Mouse (Mus musculus) limb, embryonic 14.5 days (tissue): Measurements from ENCODE around the gene 4933405L10Rik. TPM values are rescaled to one million over a fixed set of nuclear protein-coding genes. Genes with fewer than 3 reads are reported as not detected.
A peak's percentile ranks its signal among the peaks of the same experiment; 100 is the strongest.

Experiments
- ATAC-seq: fragments of 200-750 bp; cut with Nextera tagmentation; 2 replicates; pipeline ENCODE4 v1.8.0; 2017; ENCODE audit warnings: low read depth, moderate number of reproducible peaks, moderate TSS enrichment; ENCODE audit not compliant: low FRiP score
- DNase-seq: peaks from one replicate; pipeline ENCODE4 v3.0.0-alpha.2; 2015; ENCODE audit warnings: low spot score
- H3K27ac ChIP-seq: fragments of 300-500 bp; sonication (generic); replicated peaks from 2 replicates; pipeline ENCODE4 v1.5.1; 2014; ENCODE audit warnings: low read depth, mild to moderate bottlenecking, low read length, moderate library complexity, mixed read lengths
- H3K27me3 ChIP-seq: fragments of 300-500 bp; sonication (generic); 2 replicates; pipeline ENCODE4 v1.6.1; 2014; ENCODE audit warnings: low read length, mixed read lengths; ENCODE audit not compliant: control insufficient read depth, insufficient read depth
- H3K36me3 ChIP-seq: fragments of 300-500 bp; sonication (generic); 2 replicates; pipeline ENCODE4 v1.6.1; 2014; ENCODE audit warnings: mild to moderate bottlenecking, low read length, moderate library complexity, mixed read lengths; ENCODE audit not compliant: control insufficient read depth, insufficient read depth
- H3K4me1 ChIP-seq: fragments of 300-500 bp; sonication (generic); 2 replicates; pipeline ENCODE4 v1.6.1; 2014; ENCODE audit warnings: antibody characterized with exemption, low read length, mixed read lengths; ENCODE audit not compliant: control insufficient read depth, insufficient read depth
- H3K4me2 ChIP-seq: fragments of 300-500 bp; sonication (generic); replicated peaks from 2 replicates; pipeline ENCODE4 v1.6.1; 2014; ENCODE audit warnings: low read depth, mild to moderate bottlenecking, low read length, moderate library complexity; ENCODE audit not compliant: severe bottlenecking
- H3K4me3 ChIP-seq: fragments of 300-500 bp; sonication (generic); replicated peaks from 2 replicates; pipeline ENCODE4 v1.5.1; 2014; ENCODE audit warnings: low read length
- H3K9ac ChIP-seq: fragments of 300-500 bp; sonication (generic); 2 replicates; pipeline ENCODE4 v1.6.1; 2014; ENCODE audit warnings: mild to moderate bottlenecking, low read depth, low read length, moderate library complexity; ENCODE audit not compliant: severe bottlenecking
- H3K9me3 ChIP-seq: fragments of 300-500 bp; sonication (generic); 2 replicates; pipeline ENCODE4 v1.6.1; 2016; ENCODE audit warnings: low read length; ENCODE audit not compliant: control insufficient read depth
- POLR2A ChIP-seq: fragments of 200-500 bp; IDR thresholded peaks from 2 replicates; pipeline ENCODE4 v1.8.0; 2012; ENCODE audit warnings: inconsistent platforms, mild to moderate bottlenecking, moderate library complexity, borderline replicate concordance; ENCODE audit not compliant: insufficient read depth, insufficient read length; ENCODE audit errors: extremely low read depth
- WGBS: fragments of 180-500 bp; shearing (Covaris S2); extraction: QIAGEN DNeasy Blood & Tissue Kit; methylation state at CpG from one replicate; pipeline ENCODE4 v1.1.7; 2014; 5-methylcytosine and 5-hydroxymethylcytosine counted together
- polyA plus RNA-seq, 2 experiments: library from polyadenylated mRNA; depleted of rRNA in 1 of 2; stranded (reverse) in 1 of 2; unstranded in 1 of 2; fragments of >200 nt; fragmentation: Nextera tagmentation in 1 of 2; extraction: Ambion mirVana in 1 of 2; gene quantifications; 2 replicates each; pipeline versions ENCODE4 v1.2.1 to v1.2.3; 2012 to 2014

The 4933405L10Rik gene
- polyA plus RNA-seq, 2 experiments = 0.29 TPM; not detected in 1

DNA sequence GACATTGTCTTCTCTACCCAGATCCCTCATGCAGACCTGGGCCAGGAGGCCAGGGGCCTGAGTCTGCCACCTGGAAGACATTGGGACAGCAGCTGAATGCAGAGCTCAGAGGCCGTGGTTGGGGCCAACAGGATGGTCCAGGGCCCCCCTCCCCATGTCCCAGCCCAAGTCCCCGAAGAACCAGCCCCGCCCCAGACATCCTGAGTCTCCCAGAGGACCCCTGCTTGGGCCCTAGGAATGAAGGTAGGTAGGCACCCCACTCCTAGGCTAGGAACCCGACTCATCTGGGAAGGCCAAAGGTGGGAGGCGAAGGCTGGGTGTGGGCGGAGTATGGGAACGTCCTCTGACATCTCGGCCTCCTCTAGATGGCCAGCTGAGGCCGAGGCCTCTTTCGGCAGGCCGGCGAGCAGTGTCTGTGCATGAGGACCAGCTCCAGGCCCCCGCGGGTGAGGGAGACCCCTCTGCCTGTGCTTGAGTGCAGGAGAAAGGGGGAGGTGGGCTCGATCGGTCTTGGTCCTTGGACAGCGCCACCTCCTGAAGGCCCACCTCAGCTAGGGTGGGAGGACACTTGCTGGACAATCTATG, 10.2 kb upstream of the 4933405L10Rik start:
- Histone ChIP-seq H3K27me3 (no peaks in the 10 kb centered on the region), H3K9me3 (no peaks in the 10 kb centered on the region), H3K36me3 (peaks cover 27% of the 10 kb centered on the region), H3K4me1 (peaks cover 16% of the 10 kb centered on the region), H3K9ac (no peak overlapping the region), H3K4me2 (no peak overlapping the region), H3K4me3 (no peak overlapping the region), H3K27ac (no peak overlapping the region)
- DNase-seq = no peak
- TF ChIP-seq POLR2A = no peak
- 91% methylated on average over 17 of the region's 17 CpGs for whole genome bisulfite sequencing
- no peak for ATAC-seq

DNA sequence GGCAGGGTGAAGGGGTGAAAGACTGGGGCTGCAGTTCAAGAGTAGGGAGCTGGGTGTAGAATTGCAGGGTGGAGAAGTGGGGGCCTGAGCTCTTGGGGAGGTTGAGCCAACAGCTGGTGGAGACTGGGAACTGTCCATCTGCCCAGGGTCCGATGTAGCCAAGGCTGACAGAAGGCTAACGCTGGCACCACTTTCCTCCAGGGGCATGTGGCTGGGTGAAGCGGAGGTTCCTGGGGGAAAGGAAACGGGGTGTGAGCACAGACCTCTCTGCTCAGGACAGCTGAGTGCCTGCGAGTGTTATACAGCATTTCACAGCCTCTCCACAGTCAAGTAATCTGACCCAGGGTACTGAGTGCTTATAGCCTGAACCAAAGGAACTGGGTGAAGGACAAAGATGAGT, 8.7 kb upstream of the 4933405L10Rik start:
- Histone ChIP-seq H3K27me3 (no peaks in the 10 kb centered on the region), H3K27ac (no peak overlapping the region), H3K4me3 (no peak overlapping the region), H3K9ac (no peak overlapping the region), H3K36me3 (peaks cover 34% of the 10 kb centered on the region), H3K9me3 (no peaks in the 10 kb centered on the region), H3K4me1 (peaks cover 14% of the 10 kb centered on the region), H3K4me2 (no peak overlapping the region)
- TF ChIP-seq POLR2A = no peak
- ATAC-seq (no peak), DNase-seq (no peak)
- WGBS = 82% methylated on average over 5 of the region's 5 CpGs

DNA sequence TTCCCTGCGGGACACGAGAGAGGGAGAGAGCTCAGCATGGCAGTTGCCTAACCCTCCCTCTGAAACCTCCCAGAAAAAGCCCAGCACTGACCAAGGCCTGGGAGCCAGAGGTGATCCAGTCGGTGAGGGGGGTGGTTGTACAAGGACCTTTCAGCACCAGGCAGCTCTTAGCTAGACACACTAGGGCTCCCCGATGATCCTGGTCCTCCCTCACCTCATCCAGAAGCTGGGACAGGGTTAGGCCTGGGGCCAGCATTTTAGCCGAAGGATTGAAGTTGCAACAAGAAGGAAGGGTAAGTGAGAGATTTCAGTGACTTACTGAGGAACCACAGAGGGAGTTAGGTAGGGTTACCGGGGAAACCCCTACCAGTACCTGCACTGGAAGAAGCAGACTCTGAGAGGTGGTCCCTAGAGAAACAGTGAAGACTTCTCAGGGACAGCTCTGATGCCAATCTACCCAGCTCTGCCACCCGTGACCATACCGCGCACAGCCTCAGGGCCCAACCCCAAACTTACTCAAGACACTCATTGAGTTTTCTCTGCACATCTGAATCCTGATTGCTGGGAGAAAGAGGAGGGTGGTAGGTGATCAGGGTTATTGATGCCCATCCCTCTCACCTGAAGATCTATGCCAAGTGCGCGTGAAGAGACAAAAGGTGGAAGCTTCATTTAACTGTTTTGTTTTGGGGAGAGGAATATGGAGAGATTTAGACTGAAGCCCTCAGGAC, 7.8 kb upstream of the 4933405L10Rik start:
- Histone ChIP-seq H3K9me3 (no peaks in the 10 kb centered on the region), H3K27me3 (no peaks in the 10 kb centered on the region), H3K4me3 (peak overlapping the region; percentile 63), H3K36me3 (peaks cover 41% of the 10 kb centered on the region), H3K27ac (no peak overlapping the region), H3K4me1 (peaks cover 5% of the 10 kb centered on the region; the same call in 1 of the 2 replicates), H3K4me2 (peak overlapping the region; percentile 74), H3K9ac (peak overlapping the region; percentile 58; the same call in 1 of the 2 replicates)
- WGBS = 90% methylated on average over 11 of the region's 11 CpGs
- DNase-seq = no peak
- ATAC-seq = no peak
- no peak for TF ChIP-seq POLR2A

DNA sequence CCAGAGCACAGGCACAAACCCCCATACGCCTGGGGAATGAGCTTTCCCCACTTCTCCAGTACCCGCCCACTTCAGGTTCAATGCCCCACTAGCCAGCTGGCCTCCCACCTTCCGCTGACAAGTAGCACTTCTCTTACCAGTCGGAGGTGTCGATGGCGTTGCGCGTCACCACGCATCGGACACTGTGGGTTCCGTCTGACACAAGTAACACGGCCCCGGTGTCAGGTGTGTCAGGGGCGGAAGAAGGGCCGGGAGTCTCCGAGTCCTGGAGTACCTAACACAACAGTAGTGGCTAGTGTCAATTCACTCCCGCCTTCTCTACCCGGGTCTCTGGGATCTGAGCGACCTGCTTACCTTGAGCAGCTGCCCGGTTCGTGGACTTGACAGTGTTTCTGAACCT, 6.9 kb upstream of the 4933405L10Rik start:
- no peak for TF ChIP-seq POLR2A
- H3K4me3 ChIP-seq = peak overlapping the region; percentile 63
- H3K36me3 ChIP-seq = peaks cover 42% of the 10 kb centered on the region
- H3K27ac ChIP-seq = no peak overlapping the region
- WGBS = 0% methylated on average over 21 of the region's 21 CpGs
- peak overlapping the region; percentile 74 for H3K4me2 ChIP-seq
- ATAC-seq = peak; percentile 38
- no peaks in the 10 kb centered on the region for H3K9me3 ChIP-seq
- DNase-seq = no peak
- peak overlapping the region; percentile 58 for H3K9ac ChIP-seq
- peaks cover 5% of the 10 kb centered on the region; the same call in 1 of the 2 replicates for H3K4me1 ChIP-seq
- H3K27me3 ChIP-seq = no peaks in the 10 kb centered on the region

DNA sequence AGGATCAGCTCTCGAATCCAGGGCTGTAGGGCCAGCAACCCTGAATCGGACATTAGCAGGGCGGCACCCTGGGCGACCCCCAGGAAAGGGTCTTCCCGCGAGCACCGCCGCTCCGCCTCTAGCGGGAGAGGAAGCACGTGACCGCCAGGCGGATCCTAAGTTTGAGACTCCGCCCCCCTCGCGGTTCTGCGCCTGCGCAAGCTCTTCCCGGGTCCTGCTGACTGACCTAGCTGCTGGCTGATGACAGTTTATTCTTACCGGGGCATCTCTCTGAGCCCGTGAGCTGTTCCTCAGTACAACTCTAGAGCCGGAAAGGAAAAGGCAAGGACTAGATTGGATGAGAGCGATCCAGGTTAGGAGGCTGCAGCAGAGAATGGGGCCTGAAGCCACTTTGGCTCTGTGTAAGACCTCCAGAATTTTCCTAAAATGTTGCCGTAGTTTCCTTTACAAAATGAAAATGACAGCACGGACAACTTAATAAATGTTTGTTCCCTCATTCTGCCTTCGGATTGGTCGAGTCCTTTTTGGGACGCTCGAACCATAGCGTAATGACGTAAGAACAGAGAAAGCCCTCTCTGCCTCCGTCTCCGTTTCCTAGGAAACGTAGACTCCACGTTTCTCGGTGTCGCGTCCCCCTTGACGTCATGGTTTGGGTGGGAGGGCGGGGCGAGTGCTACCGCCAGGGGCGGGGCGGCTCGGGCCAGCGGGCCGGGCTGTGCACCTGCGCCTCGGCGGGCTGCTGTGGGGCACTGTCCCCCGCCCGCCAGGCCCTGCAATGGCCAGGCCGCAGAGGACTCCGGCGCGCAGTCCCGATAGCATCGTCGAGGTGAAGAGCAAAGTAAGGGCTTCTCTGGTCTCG, 6.3 kb upstream of the 4933405L10Rik start, which contains the start of the genes Acd and Pard6a:
Gene Acd, minus strand, starts transcription at position 137 of the 859 bp plus-strand sequence.
Gene Pard6a, plus strand, starts transcription at position 183 of the 859 bp plus-strand sequence.
- peak; percentile 97 for DNase-seq
- peaks cover 42% of the 10 kb centered on the region for H3K36me3 ChIP-seq
- under 1% methylated on average over 60 of the region's 60 CpGs for WGBS

More for the DNA sequence above, 6.3 kb upstream of the 4933405L10Rik start, which contains the start of the genes Acd and Pard6a:
- Histone ChIP-seq H3K4me1 (peaks cover 7% of the 10 kb centered on the region; the same call in 1 of the 2 replicates), H3K9me3 (no peaks in the 10 kb centered on the region), H3K4me2 (peak within 1 kb of the TSS; percentile 74), H3K27me3 (no peaks in the 10 kb centered on the region), H3K9ac (peak within 1 kb of the TSS; percentile 58), H3K27ac (peak within 1 kb of the TSS; percentile 86), H3K4me3 (peak within 1 kb of the TSS; percentile 63)
- TF ChIP-seq POLR2A = 0 out of 2 replicates have a peak, but pooled peaks have one; percentile 50
- ATAC-seq = peak; percentile 90
